Mouse (Mus musculus) cerebral cortex, adult 2 months (tissue): ENCODE results near the gene Stat1.

Experiments used
- WGBS: fragments of 180-500 bp; shearing (Covaris S2); methylation state at CpG from one replicate; pipeline ENCODE4 v1.1.7; 2018; 5-methylcytosine and 5-hydroxymethylcytosine counted together

The Stat1 gene

DNA sequence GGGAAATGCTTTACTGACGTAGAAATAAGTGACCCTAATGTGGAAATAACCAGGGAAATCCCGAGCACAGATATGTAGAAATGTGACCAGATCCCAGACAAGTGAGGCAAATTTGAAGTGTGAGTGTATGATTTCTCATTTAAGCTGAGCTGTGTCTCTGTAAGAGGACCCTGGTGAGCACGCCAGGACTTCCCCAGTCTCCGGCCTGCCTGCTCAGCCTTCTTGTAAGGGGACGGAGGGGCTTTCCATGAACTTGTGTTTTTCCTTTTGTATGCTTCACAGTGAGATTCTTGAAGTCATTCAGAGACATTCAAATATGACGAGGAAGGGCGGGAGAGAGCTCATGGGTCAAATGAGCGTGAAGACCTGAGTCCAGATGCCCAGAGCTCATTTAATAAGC, 14.0 kb downstream of the Stat1 start:
- WGBS = 94% methylated on average over 8 of the region's 8 CpGs

DNA sequence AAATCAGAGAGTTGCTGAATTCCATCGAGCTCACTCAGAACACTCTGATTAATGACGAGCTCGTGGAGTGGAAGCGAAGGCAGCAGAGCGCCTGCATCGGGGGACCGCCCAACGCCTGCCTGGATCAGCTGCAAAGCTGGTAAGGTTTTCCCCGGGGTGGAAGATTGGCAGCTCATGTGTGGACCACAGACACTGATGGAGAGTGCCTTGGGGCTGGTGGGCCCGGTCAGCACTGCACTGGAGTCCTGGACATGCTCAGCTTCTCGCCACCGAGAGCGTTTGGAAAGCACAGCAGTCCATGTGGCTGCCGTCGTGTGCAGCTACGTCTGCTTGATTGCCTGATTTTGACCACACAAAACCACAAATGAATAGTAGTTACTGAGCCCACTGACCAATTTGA, 18.1 kb downstream of the Stat1 start:
- WGBS = 92% methylated on average over 16 of the region's 16 CpGs

DNA sequence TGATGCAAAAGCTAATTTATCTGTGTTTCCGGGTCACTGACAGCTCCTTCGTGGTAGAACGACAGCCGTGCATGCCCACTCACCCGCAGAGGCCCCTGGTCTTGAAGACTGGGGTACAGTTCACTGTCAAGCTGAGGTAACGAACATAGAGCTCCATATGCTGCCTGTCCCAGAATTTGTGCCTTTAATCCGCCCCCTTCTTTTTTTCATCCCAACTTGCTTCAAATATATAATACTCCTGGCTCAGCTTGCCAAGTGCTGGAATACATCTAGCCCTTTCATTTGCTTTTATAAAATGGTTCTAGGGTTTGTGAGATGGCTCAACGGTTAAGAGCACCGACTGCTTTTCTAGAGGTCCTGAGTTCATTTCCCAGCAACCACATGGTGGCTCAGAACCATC, 21.3 kb downstream of the Stat1 start:
- 60% methylated on average over 9 of the region's 9 CpGs for WGBS

DNA sequence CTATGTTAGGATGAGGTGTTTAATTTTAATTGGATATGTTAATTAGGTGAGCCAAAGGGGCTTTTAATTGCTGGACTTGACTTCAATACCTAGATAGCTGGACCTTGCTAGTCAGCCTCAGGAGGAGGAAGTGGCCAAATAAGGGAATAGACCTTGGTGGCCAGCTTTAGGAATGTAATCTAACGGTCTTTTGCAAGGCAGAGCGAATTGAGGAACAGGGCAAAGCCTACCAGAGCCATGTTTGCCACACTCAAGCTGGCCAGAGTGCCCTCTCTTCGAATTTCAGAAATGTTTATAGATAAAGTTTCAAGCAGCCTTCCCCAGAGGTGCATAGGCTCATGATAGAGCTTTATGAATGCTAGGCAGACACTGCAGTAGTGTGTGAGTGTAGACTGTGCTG, 22.2 kb downstream of the Stat1 start:
- WGBS = 78% methylated on average over 3 of the region's 3 CpGs

DNA sequence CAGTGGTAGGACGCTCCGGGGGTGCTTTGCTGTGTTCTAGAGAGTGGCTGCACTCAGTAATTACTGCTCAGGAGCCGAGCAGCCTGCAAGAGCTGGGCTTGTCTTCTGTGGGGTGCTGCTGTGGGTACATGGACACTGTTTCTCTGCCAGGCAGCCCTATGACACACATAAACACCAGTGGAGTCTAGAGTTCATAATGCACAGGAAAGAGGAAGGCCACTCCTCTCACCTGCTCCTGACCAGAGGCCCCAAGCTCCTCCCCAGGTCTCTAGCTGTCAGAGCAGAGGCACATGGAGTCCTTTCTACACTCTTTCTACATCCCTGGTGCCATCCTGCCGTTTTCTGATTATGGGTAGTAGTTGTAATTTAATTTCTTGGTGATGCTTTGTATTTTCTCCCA, 22.9 kb downstream of the Stat1 start:
- WGBS = 77% methylated on average over 4 of the region's 4 CpGs

DNA sequence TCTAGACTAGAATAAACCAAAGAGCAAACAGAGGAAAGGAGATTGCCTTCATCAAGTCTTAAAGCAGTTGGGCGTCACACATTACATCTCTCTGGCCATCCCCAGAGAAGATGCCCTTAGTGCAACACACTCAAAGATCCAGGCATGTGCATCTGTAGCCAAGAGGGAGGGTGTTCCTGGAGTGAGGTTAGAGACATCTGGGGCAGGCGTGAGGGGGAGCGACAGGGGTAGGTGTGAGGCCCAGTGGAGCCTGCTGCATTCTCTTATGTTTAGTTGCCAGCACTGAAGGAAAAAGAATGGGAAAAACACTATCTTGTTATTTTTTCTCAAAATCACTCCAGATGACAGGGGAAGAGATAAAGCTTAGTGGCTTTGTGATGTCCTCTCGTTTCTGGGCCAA, 24.0 kb downstream of the Stat1 start:
- WGBS = 75% methylated on average over 4 of the region's 4 CpGs

DNA sequence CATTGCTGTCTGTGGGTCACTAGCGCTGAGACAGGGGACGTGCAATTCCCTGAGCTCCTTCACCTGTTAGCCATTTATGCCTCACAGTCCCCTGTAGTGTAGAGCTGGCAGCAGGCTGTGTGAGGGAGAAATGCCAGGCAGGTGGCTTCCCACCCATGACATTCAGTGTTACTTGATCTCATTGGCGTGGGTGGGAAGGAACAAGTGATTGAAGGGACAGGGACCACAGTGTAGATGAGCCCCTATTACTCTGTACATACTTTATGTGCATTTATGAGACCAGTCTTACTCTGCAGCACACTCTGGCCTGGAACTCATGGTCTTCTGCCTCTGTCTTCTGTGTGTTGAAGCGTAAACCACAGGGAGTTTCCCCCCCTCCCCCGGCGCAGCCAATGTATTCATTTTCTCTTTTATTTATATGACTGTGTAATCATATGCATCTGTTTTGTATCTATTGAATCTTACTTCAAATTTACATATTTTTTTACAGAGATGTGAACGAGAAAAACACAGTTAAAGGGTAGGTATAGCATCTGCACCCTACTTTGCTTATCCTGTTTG, 24.4 kb downstream of the Stat1 start:
- WGBS = 89% methylated on average over 7 of the region's 7 CpGs

DNA sequence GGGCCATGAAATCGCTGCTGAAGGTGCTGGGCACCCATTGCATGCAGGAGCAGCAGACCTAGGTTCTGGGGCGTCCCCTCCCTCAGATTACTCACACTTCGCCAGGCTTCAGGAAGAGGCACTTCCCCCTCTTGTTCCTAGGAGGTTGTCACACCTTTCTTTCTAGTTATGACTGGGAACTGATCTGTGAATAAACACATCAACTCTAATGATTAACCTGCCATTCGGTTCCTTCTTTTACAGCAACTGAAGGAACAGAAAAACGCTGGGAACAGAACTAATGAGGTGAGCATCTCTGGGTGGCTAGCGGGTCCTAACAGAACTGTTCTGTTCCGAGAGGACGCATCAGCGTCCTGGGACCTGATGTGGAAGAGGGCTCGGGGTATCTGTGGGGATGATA, 25.7 kb downstream of the Stat1 start:
- WGBS = 87% methylated on average over 10 of the region's 10 CpGs

DNA sequence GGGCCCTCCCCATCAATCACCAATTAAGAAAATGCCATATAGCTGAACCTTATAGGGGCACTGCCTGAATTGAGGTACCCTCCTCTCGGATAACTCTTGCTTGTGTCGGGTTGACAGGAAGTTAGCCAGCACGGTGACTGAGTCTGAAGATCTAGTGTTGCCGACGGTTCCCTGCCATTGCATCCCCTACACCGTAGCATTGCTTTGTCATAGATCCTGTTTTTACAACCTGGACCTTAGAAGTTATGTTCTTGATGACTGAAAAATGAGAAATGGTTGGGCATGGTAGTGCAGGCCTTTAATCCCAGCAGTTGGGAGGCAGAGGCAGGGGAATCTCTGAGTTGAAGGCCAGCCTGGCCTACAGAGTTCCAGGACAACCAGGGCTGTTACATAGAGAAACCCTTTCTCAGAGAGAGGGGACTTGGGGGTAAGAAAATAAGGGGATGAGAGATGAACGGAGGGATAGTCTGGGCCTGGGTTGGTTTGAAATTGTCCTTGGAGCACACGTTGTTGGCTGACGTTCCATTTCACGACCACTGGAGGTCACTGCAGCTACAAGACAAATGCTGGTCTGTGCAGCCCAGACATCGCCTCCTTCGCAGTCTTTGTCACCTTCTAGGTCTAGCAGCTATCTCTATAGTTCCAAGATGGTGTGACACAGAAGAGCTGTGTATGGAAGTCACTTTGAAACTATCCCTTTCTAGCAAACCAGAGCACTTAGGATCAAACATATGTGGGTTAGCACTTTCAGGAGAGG, 27.2 kb downstream of the Stat1 start:
- WGBS = 52% methylated on average over 12 of the region's 12 CpGs

DNA sequence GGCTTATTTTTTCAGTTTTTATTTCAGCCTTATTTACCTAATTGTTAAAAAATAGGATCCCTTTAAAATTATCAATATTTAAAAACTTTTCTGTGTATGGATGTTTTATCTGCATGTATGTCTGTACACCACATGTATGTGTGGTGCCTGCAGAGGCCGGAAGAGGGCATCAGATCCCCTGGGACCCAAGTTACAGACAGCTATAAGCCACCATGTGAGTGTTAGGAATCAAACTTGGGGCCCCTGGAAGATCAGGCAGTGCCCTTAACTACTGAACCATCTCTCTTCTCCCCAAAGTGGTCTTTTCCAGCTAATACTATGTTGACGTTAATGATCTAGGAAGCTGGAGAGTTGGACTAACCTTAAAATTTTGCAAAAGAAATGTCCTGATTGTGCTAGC, 28.2 kb downstream of the Stat1 start:
- 83% methylated on average over 2 of the region's 2 CpGs for WGBS

DNA sequence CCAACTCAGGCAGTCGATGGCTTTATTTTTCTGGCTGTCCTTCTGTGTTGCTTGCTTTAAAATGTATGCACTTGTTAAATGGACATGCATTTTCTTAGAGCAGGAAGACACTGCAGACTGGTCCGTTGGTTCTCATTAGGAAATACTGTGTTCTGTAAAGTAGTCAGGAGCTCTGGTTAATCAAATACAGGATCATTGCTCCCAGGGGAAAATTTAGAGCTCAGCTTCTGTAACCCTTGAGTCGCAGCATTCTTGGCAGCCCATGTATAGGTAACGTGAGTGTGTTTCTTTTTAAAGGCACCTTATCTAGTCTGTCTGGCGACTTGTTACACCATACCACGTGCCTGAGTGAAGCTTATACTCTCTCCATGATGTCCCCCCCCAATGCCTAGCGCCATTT, 28.9 kb downstream of the Stat1 start:
- WGBS = 85% methylated on average over 7 of the region's 7 CpGs

DNA sequence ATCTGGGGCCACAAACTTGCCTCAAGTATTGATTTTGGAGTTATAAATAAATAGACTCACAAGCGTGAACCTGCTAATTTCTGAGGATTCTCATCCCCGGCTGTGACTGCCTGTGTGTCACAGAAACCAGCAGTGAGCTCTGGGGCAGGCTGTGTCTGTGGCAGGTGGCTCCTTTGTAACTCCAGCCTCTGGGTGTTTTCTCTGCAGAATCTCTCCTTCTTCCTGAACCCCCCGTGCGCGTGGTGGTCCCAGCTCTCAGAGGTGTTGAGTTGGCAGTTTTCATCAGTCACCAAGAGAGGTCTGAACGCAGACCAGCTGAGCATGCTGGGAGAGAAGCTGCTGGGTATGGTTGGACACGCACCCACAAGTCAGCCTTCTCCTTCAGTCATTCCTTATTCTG, 29.5 kb downstream of the Stat1 start:
- 67% methylated on average over 7 of the region's 7 CpGs for WGBS

DNA sequence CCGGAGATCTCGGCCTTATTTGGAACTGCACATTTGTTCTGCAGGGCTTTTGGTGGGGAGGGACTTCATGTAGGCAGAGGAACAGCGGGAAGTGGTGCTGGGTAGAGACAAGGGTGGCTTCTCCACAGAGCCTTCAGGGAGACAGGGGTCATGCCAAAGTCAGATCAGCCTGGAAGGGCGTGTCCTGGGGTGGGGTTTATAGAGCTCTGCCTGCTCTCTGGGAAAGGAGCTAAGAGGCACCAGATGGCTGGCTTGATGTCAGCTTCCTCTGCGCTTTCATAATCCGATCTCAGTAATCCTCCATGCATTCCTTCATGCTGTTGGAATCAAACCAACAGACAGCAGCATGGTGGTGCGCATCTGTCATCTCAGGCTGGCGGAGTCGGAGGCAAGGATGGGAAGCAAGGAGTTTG, 30.7 kb downstream of the Stat1 start:
- 32% methylated on average over 9 of the region's 9 CpGs for WGBS

DNA sequence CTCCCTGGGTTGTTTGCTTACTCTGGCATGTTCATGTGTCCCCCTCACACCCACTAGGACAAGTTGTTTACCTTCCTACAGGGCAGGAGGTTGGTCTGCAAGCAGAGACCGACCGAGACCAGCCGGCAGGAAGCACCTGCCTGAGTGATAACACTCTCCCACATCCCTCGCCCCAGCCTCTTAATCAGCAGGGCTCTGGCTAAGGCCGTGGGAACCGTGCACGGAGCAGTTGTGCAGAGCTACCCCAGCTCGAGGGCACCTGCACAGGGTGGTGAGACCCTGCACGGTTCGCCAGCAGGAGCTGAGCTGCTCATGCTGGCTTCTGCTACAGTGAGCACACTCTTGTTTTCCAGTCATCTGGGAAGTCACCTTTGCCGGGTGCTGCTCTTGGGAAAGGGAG, 31.4 kb downstream of the Stat1 start:
- WGBS = 52% methylated on average over 11 of the region's 11 CpGs

DNA sequence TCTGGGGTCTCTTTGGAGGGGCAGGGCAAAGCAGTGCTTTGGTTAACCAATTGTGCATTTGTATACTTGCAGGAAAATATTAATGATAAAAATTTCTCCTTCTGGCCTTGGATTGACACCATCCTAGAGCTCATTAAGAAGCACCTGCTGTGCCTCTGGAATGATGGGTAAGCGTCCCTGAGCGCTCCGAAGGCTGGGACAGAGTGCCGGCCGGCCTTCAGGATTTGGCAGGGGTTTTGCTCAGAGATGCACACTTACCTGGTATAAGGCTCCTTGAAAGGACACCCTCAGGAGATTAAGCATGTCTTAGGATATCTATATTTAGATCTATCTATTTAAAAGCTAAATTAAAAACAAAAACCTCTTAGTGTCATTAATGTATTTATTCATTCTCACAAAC, 31.9 kb downstream of the Stat1 start:
- 94% methylated on average over 5 of the region's 5 CpGs for WGBS

DNA sequence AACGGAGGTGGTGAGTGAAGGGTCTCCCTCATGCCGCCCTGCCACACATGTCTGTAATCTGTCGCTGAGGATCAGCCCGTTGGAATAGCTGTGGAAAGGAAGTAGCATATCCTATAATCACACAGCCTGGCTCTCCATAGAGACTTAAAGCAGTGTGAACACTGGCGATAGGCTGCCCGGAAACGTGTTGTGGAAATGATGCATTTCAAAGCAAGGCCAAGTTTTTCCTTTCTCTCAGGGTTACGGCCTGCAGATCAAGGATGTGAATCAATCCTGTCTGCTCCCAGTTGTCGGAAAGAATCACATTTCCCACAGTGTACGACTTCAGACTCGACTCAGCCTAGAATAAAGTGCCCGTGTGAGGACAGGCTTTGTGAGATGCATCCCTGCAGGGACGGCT, 33.1 kb downstream of the Stat1 start:
- WGBS = 75% methylated on average over 13 of the region's 13 CpGs

DNA sequence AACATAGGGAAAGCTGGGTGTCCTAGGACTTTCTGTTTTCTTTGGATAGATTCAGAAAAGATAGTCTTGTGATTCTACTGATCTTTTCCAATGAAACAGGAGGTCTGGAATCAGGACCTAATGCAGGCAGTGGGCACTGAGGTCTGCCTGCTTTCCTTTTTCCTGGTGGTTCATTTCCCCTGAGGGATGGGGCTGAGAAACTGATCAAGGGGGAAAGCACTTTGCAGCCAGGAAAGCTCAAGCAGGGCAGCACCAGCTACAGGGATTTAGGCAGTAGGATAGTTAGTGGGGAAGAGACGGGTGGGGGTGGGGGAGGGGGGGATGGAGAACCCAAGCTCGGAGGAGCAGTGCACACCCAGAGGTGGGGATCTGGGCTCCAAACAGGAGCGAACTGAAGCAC, 33.7 kb downstream of the Stat1 start:
- WGBS = 78% methylated on average over 3 of the region's 3 CpGs

DNA sequence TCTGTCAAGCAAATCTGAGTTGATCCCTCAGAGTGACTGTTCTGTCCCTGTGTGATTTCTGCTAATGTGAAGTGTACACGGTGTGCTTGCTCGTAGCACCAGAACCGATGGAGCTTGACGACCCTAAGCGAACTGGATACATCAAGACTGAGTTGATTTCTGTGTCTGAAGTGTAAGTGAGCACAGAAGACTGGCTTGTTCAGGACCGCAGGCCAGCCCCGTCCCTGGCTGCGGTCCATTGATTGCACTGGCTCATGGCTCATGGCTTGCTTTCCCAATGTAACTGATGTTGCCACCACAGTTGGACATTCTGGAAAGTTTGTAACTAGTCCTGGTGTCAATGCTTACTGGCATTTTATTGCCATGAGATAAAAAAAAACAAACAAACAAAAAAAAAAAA, 35.6 kb downstream of the Stat1 start:
- WGBS = 80% methylated on average over 8 of the region's 8 CpGs

DNA sequence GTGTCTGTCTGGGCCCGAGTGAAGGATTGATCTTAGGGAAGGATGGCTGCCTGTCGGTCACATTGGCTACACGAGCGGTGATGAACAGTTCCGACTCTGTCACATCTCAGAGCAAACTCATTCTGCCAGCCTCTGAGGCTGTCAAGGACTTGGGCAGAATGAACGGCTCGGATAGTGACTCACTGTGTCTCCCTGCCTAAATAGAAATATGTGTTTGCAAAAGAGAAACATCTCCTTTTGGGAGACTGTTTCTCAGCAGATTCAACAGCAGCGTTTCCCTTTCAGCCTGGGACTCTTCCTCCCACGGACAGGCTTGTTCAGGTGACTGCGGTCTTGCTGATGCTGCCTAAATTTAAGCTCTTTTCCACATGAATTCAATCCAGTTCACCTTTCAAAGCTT, 37.1 kb downstream of the Stat1 start:
- WGBS = 55% methylated on average over 10 of the region's 10 CpGs

DNA sequence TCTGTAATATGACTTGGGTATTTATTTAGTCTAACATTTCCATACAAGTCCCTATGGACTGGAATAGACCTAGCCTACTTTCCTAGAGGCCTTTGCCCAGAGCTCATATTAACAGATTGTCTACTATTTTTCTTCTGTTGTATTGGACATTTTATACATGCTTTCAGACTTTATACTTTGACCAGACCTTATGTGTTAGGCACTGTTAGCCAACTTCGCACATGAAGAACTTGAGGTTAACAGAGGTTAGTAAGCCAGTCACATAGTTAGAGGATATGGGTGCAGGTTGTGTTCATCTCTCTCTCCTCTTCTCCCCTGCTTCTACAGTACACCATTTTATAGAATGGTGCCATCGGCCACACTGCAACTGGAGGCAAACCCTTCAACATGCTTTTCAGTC, 38.8 kb downstream of the Stat1 start:
- 95% methylated on average over 2 of the region's 2 CpGs for WGBS

DNA sequence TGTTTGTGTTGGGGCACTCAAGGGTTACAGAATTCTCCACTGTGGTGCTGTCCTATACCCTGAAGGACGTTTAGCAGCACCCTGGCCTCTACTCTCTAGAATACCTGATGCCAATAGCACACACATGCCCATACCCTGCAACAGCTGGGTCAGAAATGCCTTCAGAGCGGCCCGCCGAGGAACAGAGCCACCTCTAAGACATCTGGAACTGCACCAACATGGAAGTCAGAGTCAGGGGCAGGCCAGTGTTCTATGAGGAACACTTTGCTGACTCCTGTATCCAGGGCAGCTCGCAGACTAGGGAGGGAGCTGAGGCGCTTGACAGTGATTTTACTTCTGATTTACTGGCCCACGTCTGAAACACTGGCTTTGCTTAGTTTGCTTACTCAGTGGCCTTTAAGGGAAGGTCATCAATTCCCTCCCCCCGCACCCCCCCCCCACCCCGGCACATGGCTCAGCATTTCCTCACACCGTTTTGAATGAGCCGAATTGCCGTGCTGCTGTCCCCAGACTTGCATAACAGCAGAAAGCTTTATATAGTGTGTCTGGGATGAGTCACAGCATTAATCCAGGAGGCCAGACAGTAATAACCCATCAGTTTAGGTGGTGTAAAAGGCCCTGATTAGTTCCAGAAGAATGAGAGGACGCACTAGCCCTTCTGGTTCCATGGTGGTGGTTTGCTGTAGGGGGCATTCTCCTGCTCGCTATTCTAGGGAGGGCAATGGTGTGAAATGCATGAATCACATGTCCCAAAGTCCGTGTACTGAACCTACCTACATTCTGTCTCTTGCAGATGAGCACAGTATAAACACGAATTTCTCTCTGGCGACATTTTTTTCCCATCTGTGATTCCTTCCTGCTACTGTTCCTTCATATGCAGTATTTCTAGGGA, 39.5 kb downstream of the Stat1 start:
- 60% methylated on average over 17 of the region's 17 CpGs for WGBS

DNA sequence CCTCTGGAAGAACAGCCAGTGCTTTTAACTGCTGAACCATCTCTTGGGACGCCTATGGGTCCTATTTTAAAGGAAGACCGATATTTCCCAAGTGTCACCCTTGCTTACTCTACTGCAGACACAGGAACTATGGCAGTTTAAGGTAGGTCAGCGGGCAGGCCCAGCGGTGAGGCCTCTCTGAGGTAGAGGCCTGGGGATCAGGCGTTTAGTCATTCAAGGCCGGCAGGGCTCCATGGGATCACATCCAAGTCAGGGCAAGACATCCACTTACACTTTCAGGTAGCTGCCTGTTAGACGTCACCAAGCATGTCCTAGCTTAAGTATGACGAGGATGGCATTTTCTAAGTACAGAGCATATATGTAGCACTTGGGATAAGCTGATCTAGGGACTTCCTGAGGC, 41.9 kb downstream of the Stat1 start:
- 92% methylated on average over 8 of the region's 8 CpGs for WGBS
